Mouse (Mus musculus): ENCODE measurements around the gene Bglap. TPM values are rescaled to one million over a fixed set of nuclear protein-coding genes. Genes with fewer than 3 reads are reported as not detected.

The Bglap gene
- polyA plus RNA-seq, 2 experiments: 0.94 to 3.1 TPM

GRCm38 (mm10) chr3:88339006-88339405 is 45.3 kb downstream of the Bglap start:
- Histone ChIP-seq H3K4me2 (replicated peaks; ENCODE audit: low read depth, low read length, severe bottlenecking) (no peak overlapping the region), H3K27ac (replicated peaks; ENCODE audit: low read depth, low read length) (no peak overlapping the region), H3K4me1 (ENCODE audit: control insufficient read depth, insufficient read depth, low read length) (peaks cover 12% of the 10 kb centered on the region), H3K9ac (ENCODE audit: low read depth, low read length, severe bottlenecking) (no peak overlapping the region), H3K9me3 (ENCODE audit: control insufficient read depth, low read length) (no peaks in the 10 kb centered on the region), H3K4me3 (replicated peaks; ENCODE audit: low read length) (no peak overlapping the region), H3K36me3 (ENCODE audit: control insufficient read depth, insufficient read depth, low read length) (peaks cover 27% of the 10 kb centered on the region), H3K27me3 (ENCODE audit: control insufficient read depth, insufficient read depth, low read length) (no peaks in the 10 kb centered on the region)
- 81% methylated on average over 3 of the region's 3 CpGs for WGBS
- ATAC-seq (ENCODE audit: low FRiP score, low read depth) (no peak), DNase-seq (ENCODE audit: low spot score) (no peak)
- TF ChIP-seq POLR2A (IDR thresholded peaks at IDR 0.05; ENCODE audit: borderline replicate concordance, extremely low read depth, insufficient read depth, insufficient read length): no peak

GRCm38 (mm10) chr3:88338316-88338715 is 45.9 kb downstream of the Bglap start:
- peaks cover 20% of the 10 kb centered on the region for H3K36me3 ChIP-seq (ENCODE audit: control insufficient read depth, insufficient read depth, low read length)
- TF ChIP-seq POLR2A (IDR thresholded peaks at IDR 0.05; ENCODE audit: borderline replicate concordance, extremely low read depth, insufficient read depth, insufficient read length): no peak
- 89% methylated on average over 7 of the region's 7 CpGs for WGBS
- H3K27me3 ChIP-seq (ENCODE audit: control insufficient read depth, insufficient read depth, low read length): no peaks in the 10 kb centered on the region
- H3K4me3 ChIP-seq (replicated peaks; ENCODE audit: low read length): no peak overlapping the region
- peaks cover 12% of the 10 kb centered on the region for H3K4me1 ChIP-seq (ENCODE audit: control insufficient read depth, insufficient read depth, low read length)
- DNase-seq (ENCODE audit: low spot score) (no peak), ATAC-seq (ENCODE audit: low FRiP score, low read depth) (no peak)
- no peak overlapping the region for H3K9ac ChIP-seq (ENCODE audit: low read depth, low read length, severe bottlenecking)
- no peak overlapping the region for H3K27ac ChIP-seq (replicated peaks; ENCODE audit: low read depth, low read length)
- no peak overlapping the region for H3K4me2 ChIP-seq (replicated peaks; ENCODE audit: low read depth, low read length, severe bottlenecking)
- no peaks in the 10 kb centered on the region for H3K9me3 ChIP-seq (ENCODE audit: control insufficient read depth, low read length)

- TF ChIP-seq POLR2A (IDR thresholded peaks at IDR 0.05; ENCODE audit: borderline replicate concordance, extremely low read depth, insufficient read depth, insufficient read length): no peak
- 80% methylated on average over 11 of the region's 11 CpGs for WGBS
- Histone ChIP-seq H3K9me3 (ENCODE audit: control insufficient read depth, low read length) (no peaks in the 10 kb centered on the region), H3K27ac (replicated peaks; ENCODE audit: low read depth, low read length) (no peak overlapping the region), H3K4me1 (ENCODE audit: control insufficient read depth, insufficient read depth, low read length) (peaks cover 12% of the 10 kb centered on the region), H3K27me3 (ENCODE audit: control insufficient read depth, insufficient read depth, low read length) (no peaks in the 10 kb centered on the region), H3K9ac (ENCODE audit: low read depth, low read length, severe bottlenecking) (peak overlapping the region; percentile 41; the same call in 1 of the 2 replicates), H3K4me2 (replicated peaks; ENCODE audit: low read depth, low read length, severe bottlenecking) (peak overlapping the region; percentile 64; the same call in 1 of the 2 replicates), H3K4me3 (replicated peaks; ENCODE audit: low read length) (0 out of 2 replicates have a peak overlapping the region, but pooled peaks have one; percentile 80), H3K36me3 (ENCODE audit: control insufficient read depth, insufficient read depth, low read length) (peaks cover 12% of the 10 kb centered on the region)
- DNase-seq (ENCODE audit: low spot score) (no peak), ATAC-seq (ENCODE audit: low FRiP score, low read depth) (no peak)
These were observed 46.8 kb downstream of the Bglap start for GRCm38 (mm10) chr3:88337367-88338020.

- peak; percentile 95 for TF ChIP-seq POLR2A (IDR thresholded peaks at IDR 0.05; ENCODE audit: borderline replicate concordance, extremely low read depth, insufficient read depth, insufficient read length)
These were observed 47.9 kb downstream of the Bglap start, which contains the start of the genes Tmem79 and Smg5 for GRCm38 (mm10) chr3:88336058-88337013. Tmem79 (minus strand) TSS chr3:88336148. Smg5 (plus strand) TSS chr3:88336260.

GRCm38 (mm10) chr3:88335436-88336053 is 48.7 kb downstream of the Bglap start:
- under 1% methylated on average over 27 of the region's 27 CpGs for WGBS
- peak; percentile 62 for ATAC-seq (ENCODE audit: low FRiP score, low read depth)
- no peak for TF ChIP-seq POLR2A (IDR thresholded peaks at IDR 0.05; ENCODE audit: borderline replicate concordance, extremely low read depth, insufficient read depth, insufficient read length)
- Histone ChIP-seq H3K9me3 (ENCODE audit: control insufficient read depth, low read length) (no peaks in the 10 kb centered on the region), H3K27ac (replicated peaks; ENCODE audit: low read depth, low read length) (peak overlapping the region; percentile 92), H3K36me3 (ENCODE audit: control insufficient read depth, insufficient read depth, low read length) (peaks cover under 1% of the 10 kb centered on the region; the same call in 1 of the 2 replicates), H3K27me3 (ENCODE audit: control insufficient read depth, insufficient read depth, low read length) (no peaks in the 10 kb centered on the region), H3K4me1 (ENCODE audit: control insufficient read depth, insufficient read depth, low read length) (peaks cover 12% of the 10 kb centered on the region), H3K4me2 (replicated peaks; ENCODE audit: low read depth, low read length, severe bottlenecking) (peak overlapping the region; percentile 64), H3K9ac (ENCODE audit: low read depth, low read length, severe bottlenecking) (peak overlapping the region; percentile 90), H3K4me3 (replicated peaks; ENCODE audit: low read length) (peak overlapping the region; percentile 80)
- DNase-seq (ENCODE audit: low spot score): no peak

More at GRCm38 (mm10) chr3:88336058-88337013, 47.9 kb downstream of the Bglap start, which contains the start of the genes Tmem79 and Smg5:
- H3K4me3 ChIP-seq (replicated peaks; ENCODE audit: low read length): peak within 1 kb of the TSS; percentile 80
- 0 out of 2 replicates have a peak, but pooled peaks cover 3% of the 10 kb centered on the region for H3K36me3 ChIP-seq (ENCODE audit: control insufficient read depth, insufficient read depth, low read length)
- peak within 1 kb of the TSS; percentile 64 for H3K4me2 ChIP-seq (replicated peaks; ENCODE audit: low read depth, low read length, severe bottlenecking)
- H3K9me3 ChIP-seq (ENCODE audit: control insufficient read depth, low read length): no peaks in the 10 kb centered on the region
- peaks cover 12% of the 10 kb centered on the region for H3K4me1 ChIP-seq (ENCODE audit: control insufficient read depth, insufficient read depth, low read length)
- WGBS: 1% methylated on average over 30 of the region's 66 CpGs
- DNase-seq (ENCODE audit: low spot score) (peak; percentile 96), ATAC-seq (ENCODE audit: low FRiP score, low read depth) (peak; percentile 96)
- peak within 1 kb of the TSS; percentile 90 for H3K9ac ChIP-seq (ENCODE audit: low read depth, low read length, severe bottlenecking)
- no peaks in the 10 kb centered on the region for H3K27me3 ChIP-seq (ENCODE audit: control insufficient read depth, insufficient read depth, low read length)
- H3K27ac ChIP-seq (replicated peaks; ENCODE audit: low read depth, low read length): peak within 1 kb of the TSS; percentile 92
